Mouse (Mus musculus) yolk sac, embryonic 10.5 days (tissue): ENCODE results near the gene Myh11.
A peak's percentile ranks its signal among the peaks of the same experiment; 100 is the strongest.

Experiments
- DNase-seq: peaks from one replicate; pipeline ENCODE4 v3.0.0-alpha.2; 2017; ENCODE audit warnings: low spot score

Myh11 gene

DNA sequence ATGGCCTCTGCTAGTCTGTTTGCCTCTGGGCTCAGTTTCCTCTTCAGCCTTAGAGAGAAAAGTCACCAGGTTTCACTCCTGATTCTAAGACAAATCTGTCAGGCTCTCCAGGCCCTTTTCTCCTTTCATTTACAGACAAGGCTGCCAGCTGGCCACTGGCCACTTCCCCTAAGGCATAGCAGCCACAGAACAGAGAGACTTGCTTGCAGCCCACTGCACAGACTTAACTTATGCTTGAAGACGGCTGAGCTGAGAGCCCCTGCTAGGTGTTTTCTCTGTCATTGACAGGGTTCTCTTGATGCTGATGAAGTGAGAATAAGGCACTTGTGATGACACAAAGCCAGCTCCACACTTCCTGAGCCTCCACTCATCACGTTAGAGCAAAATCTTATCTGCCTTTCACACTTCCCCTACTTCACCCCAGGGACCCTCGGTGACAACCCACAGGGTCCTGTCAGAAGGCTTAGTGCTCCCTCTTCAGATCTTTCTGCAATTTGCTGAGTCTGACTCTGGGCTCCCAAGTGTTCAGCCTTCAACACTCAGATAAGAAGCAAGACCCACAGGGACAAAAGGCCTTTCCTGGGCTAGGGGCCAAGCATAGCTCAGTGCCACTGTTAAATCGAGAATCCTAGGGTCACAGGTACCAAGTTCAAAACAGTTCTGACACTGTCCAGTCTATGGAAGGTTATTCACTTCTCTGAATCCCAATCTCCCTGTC is 25.8 kb downstream of the Myh11 start:
- DNase-seq: no peak

DNA sequence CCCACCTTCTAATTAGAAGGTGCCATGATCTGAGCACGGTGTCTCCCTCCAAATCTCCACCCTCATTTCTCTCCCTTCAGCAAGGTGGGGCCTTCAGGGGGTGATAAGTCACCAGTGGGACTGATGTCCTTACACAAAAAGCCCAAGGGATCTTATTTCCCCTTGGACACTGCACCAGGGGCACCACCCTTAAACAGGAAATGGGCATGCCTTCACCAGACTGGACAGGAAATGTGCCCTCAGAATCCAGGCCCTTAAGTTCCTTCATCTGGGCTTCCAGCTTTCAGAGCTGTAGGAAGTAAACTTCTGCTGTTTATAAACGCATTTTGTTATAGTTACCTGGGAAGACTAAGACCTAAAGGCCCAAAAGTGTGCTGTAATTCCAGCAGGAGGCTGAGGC is 26.7 kb downstream of the Myh11 start:
- no peak for DNase-seq

DNA sequence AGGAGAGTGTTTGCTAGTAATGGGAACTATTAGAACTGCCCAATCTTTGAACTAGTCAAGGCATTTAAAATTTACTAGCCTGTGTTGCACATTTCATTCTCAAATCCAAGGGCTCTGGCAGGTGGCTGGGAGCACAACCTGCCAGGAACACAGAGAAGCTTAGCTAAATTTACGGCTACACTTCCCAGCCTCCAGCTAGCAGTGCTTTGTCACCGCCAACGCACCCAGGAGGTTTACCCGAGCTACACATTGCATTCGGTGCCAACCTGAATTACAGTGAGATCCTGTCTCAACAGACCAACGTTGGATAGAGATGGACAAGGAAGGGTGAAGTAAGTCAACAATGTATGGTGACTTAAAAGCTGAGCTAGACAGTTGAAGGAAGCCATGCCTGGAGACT is 27.9 kb downstream of the Myh11 start:
- DNase-seq: no peak

DNA sequence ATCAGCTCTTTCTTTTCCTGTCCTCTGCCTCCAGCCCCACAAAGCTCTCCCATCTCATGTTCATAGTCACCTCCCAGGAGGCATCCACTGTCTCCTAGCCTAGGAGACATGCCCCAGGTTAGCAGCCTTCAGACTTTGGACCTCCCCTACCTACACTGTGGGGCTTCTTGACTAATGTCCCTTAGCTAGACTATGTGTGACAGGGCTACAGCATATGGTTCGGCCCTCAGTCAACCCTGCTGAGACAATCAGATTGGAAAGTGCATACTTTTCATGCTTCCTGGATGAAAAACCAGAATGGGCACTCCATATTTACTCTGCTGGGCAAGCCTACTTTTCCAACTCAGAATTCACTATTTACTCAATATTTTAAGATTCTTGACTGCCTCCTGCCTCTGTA is 28.8 kb downstream of the Myh11 start:
- no peak for DNase-seq

DNA sequence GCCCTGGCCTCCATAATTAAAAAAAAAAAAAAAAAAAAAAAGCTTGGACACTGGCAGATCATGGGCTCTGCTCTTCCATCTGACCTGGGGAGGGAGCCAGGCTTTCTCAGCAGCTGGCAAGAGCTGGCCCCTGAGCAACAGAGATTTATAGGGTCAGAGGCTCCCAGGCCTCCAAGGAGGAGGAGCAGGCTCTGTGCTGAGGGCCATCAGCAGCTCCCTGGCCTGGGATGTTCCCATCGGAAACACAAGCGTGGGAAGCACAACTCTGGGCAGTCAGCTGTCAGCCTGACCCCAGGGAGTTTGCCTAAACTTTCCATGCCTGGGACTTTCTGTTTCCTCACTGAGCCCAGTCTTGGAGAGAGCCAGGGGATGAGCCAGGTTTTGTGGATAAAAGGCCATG is 32.3 kb downstream of the Myh11 start:
- no peak for DNase-seq

DNA sequence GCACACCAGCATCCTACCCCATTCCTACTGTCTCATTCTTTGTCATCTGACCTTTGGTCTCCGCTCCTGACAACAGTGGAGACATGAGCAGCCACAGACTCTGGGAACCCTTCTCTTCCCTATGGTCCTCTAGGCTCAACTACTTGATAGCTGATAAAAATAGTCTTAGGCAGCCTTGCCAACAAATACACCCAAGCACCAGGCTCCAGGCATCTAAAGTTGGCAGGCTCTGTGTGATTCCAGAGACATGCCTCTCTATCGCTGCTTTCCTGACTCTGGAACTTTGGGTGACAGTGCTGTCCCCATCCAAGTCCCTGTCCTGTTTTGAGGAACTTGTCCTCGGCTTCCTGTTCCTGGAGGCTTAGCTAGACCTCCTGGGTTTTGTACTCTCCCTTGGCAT is 37.6 kb downstream of the Myh11 start:
- DNase-seq: no peak

DNA sequence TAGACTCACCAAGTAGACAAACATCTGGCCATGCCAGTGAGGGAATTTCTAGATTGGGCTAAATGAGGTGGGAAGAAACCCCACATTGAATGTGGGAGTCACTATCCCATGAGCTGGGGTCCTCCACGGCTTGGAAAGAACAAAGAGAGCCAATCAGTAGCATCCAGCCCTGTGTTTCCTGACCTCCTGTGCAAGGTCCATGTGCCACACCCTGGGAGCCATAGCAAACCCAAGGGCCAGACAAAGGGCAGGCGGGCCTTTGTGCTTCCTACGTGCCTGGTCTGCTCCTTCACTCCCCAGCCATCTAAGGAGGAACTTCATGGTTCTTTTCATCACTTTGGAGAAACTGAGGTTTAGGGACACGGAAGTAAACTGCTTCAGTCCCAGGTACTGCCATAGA is 38.3 kb downstream of the Myh11 start:
- no peak for DNase-seq

DNA sequence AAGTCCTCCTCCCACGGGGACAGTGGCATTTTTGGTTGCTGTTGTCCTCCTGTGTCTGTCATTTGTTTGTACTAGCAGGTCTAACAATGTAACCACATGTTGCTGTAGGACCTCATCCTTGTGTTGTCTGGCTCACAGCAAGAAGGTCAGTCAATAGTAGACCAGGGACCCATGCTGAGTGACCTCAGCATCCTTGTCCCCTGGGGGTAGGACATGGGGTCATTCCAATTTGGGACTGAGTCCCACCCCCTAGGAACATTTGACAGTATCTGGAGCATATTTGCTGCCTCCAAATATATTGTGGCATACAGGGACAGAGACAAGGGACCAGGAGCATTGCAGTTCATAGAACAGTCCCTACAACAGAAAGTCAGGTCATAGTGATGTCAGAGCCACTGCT is 41.3 kb downstream of the Myh11 start:
- no peak for DNase-seq

DNA sequence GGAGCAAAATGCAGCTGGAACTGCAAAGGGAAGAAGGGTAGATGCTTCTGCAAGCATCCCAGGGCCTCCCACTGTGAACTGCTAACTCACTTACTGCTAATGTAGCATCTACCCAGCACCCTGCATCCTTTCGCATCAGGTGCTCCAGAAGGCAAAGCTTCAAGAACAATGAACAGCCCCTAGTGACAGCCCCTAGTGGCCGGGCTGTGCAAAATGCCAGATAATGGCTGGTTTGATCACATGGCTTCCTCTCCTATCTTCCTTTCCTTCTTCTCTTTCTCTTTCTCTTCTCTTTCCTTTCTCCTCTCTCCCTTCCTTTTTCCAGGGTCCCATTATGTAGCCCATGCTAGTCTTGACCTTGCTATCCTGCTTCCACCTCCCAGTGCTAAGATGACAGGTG is 48.6 kb downstream of the Myh11 start:
- DNase-seq: no peak

DNA sequence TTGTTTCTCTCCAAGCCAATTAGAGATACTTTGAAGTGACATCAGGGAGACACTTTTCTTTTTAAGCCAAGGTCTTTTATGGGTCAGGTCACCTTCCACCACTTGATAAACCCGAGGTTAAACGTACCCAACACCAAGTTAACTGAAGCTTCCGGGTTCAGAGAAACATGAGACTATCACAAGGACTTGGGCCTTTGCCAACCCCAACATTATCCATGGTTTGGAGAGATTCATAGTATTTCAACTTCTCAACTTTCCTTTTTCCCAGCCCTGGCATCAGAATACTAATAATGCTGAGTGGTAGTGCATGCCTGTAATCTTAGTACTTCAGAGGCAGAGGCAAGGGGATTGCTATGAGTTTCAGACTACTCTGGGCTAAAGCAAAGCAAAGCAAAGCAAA is 49.1 kb downstream of the Myh11 start:
- DNase-seq: no peak

DNA sequence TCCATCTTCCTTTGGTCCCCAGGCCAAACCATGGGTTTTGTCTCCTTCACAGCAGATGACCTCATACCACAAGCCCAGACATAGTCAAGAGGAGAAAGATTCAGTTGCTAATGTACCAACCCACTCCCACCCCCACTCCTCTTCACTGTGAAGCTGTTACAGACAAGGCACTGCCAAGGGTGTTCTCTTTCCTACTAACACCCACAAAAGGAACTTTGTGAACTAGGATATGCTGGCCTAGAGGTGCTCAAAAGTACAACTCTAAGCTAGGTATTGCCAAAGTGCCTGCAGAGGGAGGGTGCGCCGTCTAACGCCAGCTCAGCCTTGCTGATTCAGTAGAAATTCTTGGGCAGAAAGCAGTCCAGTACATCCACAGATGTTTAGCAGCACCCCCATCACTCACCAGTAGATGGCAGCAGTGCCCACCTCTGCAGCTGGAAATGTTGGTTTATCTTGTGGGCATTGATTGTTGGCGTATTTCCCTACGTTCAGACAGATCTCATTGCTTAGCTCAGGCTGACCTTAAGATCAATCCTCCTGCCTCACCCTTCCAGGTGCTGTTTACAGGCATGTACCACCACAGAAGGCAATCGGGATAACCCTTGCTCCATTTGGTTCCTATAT is 54.0 kb downstream of the Myh11 start:
- peak; percentile 57 for DNase-seq

DNA sequence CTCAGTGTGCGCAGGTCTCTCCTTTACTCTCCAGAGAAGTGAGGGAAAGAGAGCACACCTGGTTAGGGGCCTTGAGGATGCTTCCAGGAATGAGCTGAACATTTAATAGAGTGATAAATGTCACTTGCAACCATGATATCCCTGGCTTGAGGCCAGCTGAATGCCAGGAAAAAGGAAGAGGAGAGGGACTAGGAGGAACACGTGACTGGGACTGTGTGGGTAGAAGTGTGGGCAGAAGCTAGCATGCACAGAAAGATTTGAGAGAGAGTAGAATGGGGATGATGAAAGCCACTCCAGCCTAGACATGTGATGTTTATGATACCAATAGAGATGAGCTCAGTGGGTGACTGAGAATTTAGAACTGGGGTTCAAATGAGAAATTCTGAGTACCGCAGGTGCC is 76.0 kb downstream of the Myh11 start:
- no peak for DNase-seq

DNA sequence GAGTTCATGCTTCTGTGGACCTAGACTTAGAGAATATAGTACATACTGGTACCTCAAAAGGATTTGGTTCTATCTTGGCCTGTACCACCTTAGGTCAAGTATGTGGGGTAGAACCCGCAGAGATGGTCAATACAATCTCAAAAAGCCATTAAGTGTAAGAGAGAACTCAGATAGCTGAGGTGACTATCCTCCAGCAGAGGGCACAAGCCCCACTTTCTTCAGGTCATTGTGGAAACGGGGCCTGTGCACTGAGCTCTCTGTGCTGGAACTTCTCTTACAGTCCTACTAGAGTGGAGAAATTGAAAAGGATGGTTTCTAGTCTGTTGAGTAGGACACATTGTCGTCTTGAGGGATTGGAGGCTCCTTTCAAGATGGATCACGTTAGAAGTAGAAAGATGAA is 92.4 kb downstream of the Myh11 start:
- no peak for DNase-seq

DNA sequence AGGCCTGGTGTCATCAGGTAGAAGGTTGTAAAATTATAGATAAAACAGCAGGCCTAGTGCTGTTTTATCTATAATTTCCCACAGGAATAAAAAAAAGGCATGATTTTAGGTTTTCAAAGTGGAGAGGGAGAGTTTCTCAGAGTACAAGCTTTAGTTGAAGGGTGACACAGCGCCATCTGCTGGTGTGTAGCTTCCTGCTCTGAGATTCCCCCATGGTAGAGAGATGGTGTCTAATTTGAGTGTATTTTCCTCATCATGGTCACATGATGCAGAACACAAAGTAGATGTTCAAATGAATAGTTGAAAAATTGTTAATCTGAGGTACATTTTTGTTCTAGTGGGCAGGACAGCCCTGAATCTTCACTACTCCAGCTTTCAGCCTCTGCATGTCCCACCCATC is 95.7 kb downstream of the Myh11 start:
- DNase-seq: no peak

DNA sequence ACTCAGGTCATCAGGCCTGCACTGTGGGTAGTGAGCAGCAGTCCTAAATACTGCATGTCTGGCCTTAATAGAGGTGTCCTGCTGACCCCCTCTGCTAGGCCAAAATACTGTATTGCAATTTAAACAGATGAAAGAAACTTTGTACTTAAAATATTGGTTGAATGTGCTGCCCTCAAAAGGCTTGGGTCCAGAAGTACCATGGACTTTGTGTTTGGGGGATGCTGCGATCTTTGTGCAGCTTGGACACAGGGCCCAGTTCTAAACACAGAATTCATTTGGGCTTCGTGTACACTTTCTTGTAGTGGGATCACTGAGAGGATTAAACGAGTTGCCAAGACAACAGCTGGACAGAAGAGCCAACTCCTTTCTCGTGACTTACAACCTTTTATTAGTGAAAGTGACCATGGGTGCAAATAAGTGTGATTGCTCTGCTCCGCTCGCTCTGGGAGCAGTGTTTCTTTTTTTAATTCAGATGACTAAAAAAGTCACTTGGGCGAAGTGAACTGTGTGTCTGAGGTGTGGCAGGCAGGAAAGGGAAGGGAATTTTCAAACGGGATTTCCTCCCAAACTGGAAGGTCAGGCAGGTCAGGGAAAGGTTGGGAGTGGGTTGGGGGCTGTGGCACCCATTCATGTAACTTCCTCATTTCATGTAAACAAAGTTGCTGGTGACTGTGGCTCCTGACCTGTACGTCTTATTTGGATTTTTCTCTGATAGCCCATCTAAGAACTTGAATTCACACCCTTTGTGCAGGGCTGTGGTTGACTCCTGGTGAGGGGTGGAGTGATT is 96.8 kb downstream of the Myh11 start:
- DNase-seq: no peak

DNA sequence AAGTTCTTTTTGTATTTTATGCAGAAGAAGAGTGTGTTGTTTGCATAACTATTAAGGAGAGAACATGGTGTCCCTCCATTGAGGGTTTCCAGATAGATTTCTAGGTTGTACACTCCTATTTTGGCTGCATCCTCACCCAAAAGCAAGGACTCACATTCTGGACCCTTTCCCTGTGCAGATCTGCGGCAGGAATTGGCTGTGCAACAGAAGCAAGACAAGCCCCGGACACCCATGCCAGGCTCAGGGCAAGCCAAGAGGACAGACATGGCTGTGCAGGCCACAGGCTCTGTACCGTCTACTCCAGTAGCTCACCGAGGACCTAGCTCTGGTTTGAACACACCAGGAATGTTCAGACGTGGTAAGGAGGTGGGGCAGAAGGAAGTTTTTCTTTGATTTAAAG is 105.7 kb downstream of the Myh11 start:
- no peak for DNase-seq

DNA sequence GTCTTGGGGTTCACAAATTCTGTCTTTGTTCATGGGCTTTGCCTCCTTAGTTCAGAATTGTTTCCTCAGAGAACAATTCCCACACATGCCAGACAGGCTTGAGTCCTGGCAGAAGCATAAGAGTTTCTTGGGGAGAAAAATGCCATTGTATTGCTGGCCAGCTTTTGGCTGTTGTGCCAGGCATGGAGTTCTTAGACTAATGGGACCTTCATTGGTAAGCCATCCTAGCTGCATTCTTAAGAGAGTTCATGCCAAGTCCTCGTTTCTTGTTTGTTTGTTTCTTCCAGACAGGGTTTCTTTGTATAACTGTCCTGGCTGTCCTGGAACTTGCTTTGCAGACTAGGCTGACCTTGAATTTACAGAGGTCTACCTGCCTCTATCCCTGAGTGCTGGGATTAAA is 107.3 kb downstream of the Myh11 start:
- no peak for DNase-seq

DNA sequence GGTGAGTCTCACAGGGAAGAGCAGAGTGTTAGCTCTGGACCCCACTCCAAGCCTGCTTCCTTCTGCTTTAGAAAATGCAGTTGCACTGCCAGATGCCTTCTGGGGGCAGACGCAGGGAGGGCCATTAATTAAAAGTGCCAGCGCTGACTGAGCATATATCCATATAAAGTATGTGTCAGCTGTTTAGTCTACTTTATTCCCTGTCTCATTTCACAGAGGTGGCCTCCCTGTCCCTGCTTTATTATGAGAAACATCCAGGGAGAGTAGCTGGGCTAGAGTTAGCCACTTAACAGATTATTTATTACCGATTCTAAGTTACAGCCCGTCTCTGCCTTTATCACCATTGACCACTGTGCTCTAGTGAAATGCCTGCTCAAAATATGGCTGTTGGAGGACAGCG is 108.8 kb downstream of the Myh11 start:
- no peak for DNase-seq

DNA sequence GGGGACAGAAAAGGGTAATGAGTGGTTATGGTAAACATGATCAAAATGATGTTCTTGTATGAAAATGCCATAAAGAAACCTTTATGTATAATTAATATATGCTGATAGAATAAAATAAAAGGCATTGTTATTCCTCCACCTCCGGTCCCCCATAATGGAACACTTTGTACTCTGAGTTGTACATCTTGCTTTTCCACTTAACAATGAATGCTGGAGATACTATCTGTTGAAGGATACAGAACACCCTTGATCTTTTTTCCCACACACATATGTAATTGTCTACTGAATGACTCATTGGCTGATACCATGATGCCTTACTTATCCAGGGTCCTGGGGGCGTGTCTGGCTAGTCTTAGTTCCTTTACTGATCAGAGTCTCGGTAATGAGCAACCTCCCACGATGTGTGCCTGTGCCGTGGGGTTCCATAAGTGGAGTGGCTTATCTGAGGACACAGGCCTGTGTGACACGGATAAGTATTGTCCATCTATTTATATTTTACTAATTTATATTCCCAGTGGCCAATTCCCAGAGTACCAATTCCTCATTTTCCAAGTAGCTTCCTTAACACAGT is 110.9 kb downstream of the Myh11 start:
- no peak for DNase-seq

DNA sequence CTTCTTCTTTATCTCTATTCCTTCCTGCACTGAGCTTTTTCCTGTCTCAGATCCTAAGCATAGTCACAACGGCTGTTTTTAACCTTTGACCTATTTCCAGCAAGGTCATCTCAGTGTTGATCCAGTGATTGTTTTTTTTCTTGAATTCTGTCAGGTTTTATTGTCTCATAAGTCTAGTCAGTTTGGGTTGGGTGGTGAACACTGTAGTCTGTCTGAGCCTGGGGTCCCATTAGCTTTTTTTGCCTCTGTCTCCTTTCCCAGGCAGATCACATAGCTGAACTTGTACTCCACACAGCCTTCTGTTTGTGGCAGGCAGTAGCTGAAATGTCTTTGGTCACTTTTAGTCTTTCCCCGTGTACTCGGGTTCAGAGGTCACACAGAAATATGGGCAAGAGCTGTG is 113.1 kb downstream of the Myh11 start:
- peak; percentile 72 for DNase-seq

DNA sequence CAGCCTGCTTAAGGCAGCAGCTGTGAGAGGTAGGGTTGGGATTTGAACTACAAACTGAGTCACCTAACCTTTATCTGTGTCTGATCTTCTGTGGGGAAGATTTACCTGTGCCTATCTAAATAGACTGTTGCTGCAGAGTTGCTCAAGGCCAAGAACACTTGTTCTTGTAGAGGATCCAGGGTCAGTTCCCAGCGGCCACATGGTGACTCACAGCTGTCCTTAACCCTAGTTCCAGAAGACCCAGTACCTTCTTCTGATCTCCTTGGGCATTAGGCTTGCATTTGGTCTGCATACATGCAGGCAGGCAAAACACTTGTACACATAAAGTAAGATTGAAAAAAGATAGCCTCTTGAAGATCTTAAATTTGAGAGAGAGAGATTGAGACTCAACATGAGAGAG is 121.5 kb downstream of the Myh11 start:
- DNase-seq: no peak

DNA sequence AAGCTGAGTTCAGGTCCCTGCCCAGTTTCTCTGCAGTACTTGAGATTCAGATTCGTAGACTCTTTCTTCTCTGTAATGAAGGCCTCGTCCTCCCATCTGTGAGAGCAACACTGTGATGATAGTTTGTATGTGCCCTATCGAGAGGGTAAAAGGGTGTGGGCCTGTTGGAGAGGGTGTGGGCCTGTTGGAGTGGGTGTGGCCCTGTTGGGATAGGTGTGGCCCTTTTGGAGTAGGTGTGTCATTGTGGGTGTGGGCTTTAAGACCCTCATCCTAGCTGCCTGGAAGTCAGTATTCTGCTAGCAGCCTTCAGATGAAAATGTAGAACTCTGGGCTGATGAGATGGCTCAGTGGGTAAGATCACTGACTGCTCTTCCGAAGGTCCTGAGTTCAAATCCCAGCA is 124.7 kb downstream of the Myh11 start:
- no peak for DNase-seq

DNA sequence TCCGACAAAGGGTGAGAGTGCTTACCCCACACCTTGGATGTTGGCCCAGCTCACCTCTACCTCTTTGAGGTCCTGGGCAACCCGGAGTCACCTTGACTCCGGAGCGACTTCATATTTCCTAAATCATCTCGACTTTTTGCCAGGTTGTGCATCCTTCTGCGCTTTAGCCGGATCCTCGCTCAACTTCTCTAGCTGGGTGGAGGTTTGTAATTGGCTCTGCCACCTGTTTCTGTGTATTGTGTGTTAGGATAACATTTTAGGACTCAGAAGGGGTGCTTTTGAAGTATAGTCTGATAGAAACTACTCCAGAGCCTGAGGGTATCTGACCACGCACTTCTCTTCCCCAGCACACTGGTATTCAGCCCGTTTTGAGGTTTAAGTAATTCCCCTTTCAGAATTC is 127.4 kb downstream of the Myh11 start:
- no peak for DNase-seq
